Mouse (Mus musculus): ENCODE data around the gene Tmsb10. TPM values are rescaled to one million over a fixed set of nuclear protein-coding genes. Genes with fewer than 3 reads are reported as not detected.
A peak's percentile ranks its signal among the peaks of the same experiment; 100 is the strongest.

Gene Tmsb10
- 100 to 1,000 TPM; 512 to 528 TPM for total RNA-seq (2021)

- intact Hi-C loops (cut with DNase I), result loop anchor here (5.0 kb wide), 1 partner anchor 54 kb away; no protein-coding TSS in a partner anchor
- DNase-seq (ENCODE audit: low spot score in 2 of 2), result no peak
Measured at GRCm38 (mm10) chr6:72958662-72959071, at the start of gene Tmsb10. TSS of gene Tmsb10 (minus strand) at chr6:72958748.

- intact Hi-C loops (cut with DNase I), result no loop called here
- no peak for DNase-seq (ENCODE audit: low spot score in 2 of 2)
Measured at GRCm38 (mm10) chr6:73003601-73004000, 45.1 kb upstream of the Tmsb10 start.

GRCm38 (mm10) chr6:73002391-73002790 lies 43.8 kb upstream of the Tmsb10 start:
- intact Hi-C loops (cut with DNase I), result no loop called here

GRCm38 (mm10) chr6:72998809-72999208 lies 40.3 kb upstream of the Tmsb10 start:
- intact Hi-C loops (cut with DNase I), result no loop called here
- DNase-seq (ENCODE audit: low spot score in 2 of 2), result no peak

More at GRCm38 (mm10) chr6:73002391-73002790, 43.8 kb upstream of the Tmsb10 start:
- DNase-seq (ENCODE audit: low spot score in 2 of 2), result no peak

- no peak for DNase-seq (ENCODE audit: low spot score in 2 of 2)
- intact Hi-C loops (cut with DNase I), result no loop called here
Measured at GRCm38 (mm10) chr6:72993688-72994082, 35.1 kb upstream of the Tmsb10 start.

- intact Hi-C loops (cut with DNase I), result no loop called here
- DNase-seq (ENCODE audit: low spot score in 2 of 2), result no peak
Measured at GRCm38 (mm10) chr6:72993054-72993687, 34.6 kb upstream of the Tmsb10 start.

- intact Hi-C loops (cut with DNase I), result no loop called here
Measured at GRCm38 (mm10) chr6:72990206-72990605, 31.7 kb upstream of the Tmsb10 start.

GRCm38 (mm10) chr6:72989028-72989736 lies 30.6 kb upstream of the Tmsb10 start:
- no peak for DNase-seq (ENCODE audit: low spot score in 2 of 2)
- intact Hi-C loops (cut with DNase I), result no loop called here

More at GRCm38 (mm10) chr6:72990206-72990605, 31.7 kb upstream of the Tmsb10 start:
- DNase-seq (ENCODE audit: low spot score in 2 of 2), result no peak

- intact Hi-C loops (cut with DNase I), result no loop called here
- DNase-seq (ENCODE audit: low spot score in 2 of 2), result no peak
Measured at GRCm38 (mm10) chr6:72982506-72982905, 24.0 kb upstream of the Tmsb10 start.

- intact Hi-C loops (cut with DNase I), result no loop called here
- DNase-seq (ENCODE audit: low spot score in 2 of 2), result no peak
Measured at GRCm38 (mm10) chr6:72981851-72982250, 23.3 kb upstream of the Tmsb10 start.

GRCm38 (mm10) chr6:72981124-72981651 lies 22.6 kb upstream of the Tmsb10 start:
- DNase-seq (ENCODE audit: low spot score in 2 of 2), result peak in 1 of 2 experiments; percentile 64
- intact Hi-C loops (cut with DNase I), result no loop called here

- DNase-seq (ENCODE audit: low spot score in 2 of 2), result no peak
- intact Hi-C loops (cut with DNase I), result no loop called here
Measured at GRCm38 (mm10) chr6:72976866-72977265, 18.3 kb upstream of the Tmsb10 start.

- intact Hi-C loops (cut with DNase I), result no loop called here
- DNase-seq (ENCODE audit: low spot score in 2 of 2), result no peak
Measured at GRCm38 (mm10) chr6:72971074-72971473, 12.5 kb upstream of the Tmsb10 start.

GRCm38 (mm10) chr6:72969787-72970186 lies 11.2 kb upstream of the Tmsb10 start:
- DNase-seq (ENCODE audit: low spot score in 2 of 2), result no peak
- intact Hi-C loops (cut with DNase I), result no loop called here

GRCm38 (mm10) chr6:72965199-72965598 lies 6.7 kb upstream of the Tmsb10 start:
- intact Hi-C loops (cut with DNase I), result no loop called here
- DNase-seq (ENCODE audit: low spot score in 2 of 2), result no peak

GRCm38 (mm10) chr6:72962281-72962741 lies 3.8 kb upstream of the Tmsb10 start:
- no peak for DNase-seq (ENCODE audit: low spot score in 2 of 2)
- intact Hi-C loops (cut with DNase I), result no loop called here

GRCm38 (mm10) chr6:72961603-72962002 lies 3.1 kb upstream of the Tmsb10 start:
- no peak for DNase-seq (ENCODE audit: low spot score in 2 of 2)
- intact Hi-C loops (cut with DNase I), result no loop called here

GRCm38 (mm10) chr6:72960675-72961074 lies 2.1 kb upstream of the Tmsb10 start:
- no peak for DNase-seq (ENCODE audit: low spot score in 2 of 2)
- intact Hi-C loops (cut with DNase I), result no loop called here

- peak in 1 of 2 experiments; percentile 37 for DNase-seq (ENCODE audit: low spot score in 2 of 2)
Measured at GRCm38 (mm10) chr6:72959175-72959574, 627 bp upstream of the Tmsb10 start.

More at GRCm38 (mm10) chr6:72959175-72959574, 627 bp upstream of the Tmsb10 start:
- intact Hi-C loops (cut with DNase I), result loop anchor here (5.0 kb wide), 1 partner anchor 53 kb away; no protein-coding TSS in a partner anchor
